Mouse (Mus musculus): ENCODE data around the gene Hdgfl3.

DNA sequence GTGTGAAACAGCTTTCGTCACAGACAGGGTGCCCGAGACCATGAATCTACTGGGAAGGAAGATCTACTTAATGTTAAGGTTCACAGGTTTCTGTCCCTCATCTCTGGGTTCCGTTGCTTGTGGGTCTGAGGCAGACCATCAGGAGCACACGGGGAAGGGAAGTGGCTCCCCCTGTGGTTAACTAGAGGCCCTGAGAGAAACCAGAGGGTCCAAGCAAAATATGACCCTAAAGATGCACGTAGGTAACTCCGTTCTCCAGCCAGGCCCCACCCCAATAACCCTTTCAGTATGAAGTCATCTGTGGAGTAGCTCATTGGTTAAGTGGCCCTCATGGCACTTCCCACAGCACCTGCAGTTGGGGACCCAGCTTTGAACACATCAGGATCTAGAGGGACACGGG, 84.6 kb downstream of the Hdgfl3 start:
- TF ChIP-seq CTCF (conservative IDR thresholded peaks at IDR 0.05; ENCODE audit: low read length) (no peak), NANOG (IDR thresholded peaks at IDR 0.05; ENCODE audit: borderline replicate concordance, low read length) (no peak), POU5F1 (IDR thresholded peaks at IDR 0.05; ENCODE audit: borderline replicate concordance, low read length) (no peak)
